Mouse (Mus musculus): ENCODE measurements at regions not wholly inside any gene's neighbourhood (a gene's known extent, or its start where the extent isn't known, plus 50 kb on each side); places are given as distances from the start of the nearest gene placed in this dataset.

GRCm38 (mm10) chr8:76038526-76038925 lies 590.0 kb downstream of the Iqcm start:
- no peak for DNase-seq

GRCm38 (mm10) chr8:76052003-76052402 lies 603.5 kb downstream of the Iqcm start:
- peak; percentile 51 for DNase-seq

GRCm38 (mm10) chr8:76067721-76068120 lies 619.2 kb downstream of the Iqcm start:
- peak; percentile 59 for DNase-seq

- DNase-seq, result peak; percentile 38
Measured at GRCm38 (mm10) chr8:76072671-76073351, 624.3 kb downstream of the Iqcm start.

- DNase-seq, result no peak
Measured at GRCm38 (mm10) chr8:76120587-76121145, 672.2 kb downstream of the Iqcm start.

- no peak for DNase-seq
Measured at GRCm38 (mm10) chr8:76127486-76127885, 679.0 kb downstream of the Iqcm start.

GRCm38 (mm10) chr8:76137219-76137618 lies 688.7 kb downstream of the Iqcm start:
- no peak for DNase-seq

GRCm38 (mm10) chr8:76148681-76149080 lies 700.2 kb downstream of the Iqcm start:
- DNase-seq, result peak; percentile 9

- DNase-seq, result no peak
Measured at GRCm38 (mm10) chr8:76182520-76182919, 716.7 kb upstream of the Nr3c2 start.

GRCm38 (mm10) chr8:76183836-76184235 lies 715.4 kb upstream of the Nr3c2 start:
- DNase-seq, result no peak

GRCm38 (mm10) chr8:76187293-76187692 lies 711.9 kb upstream of the Nr3c2 start:
- no peak for DNase-seq

GRCm38 (mm10) chr8:76211891-76212290 lies 687.4 kb upstream of the Nr3c2 start:
- no peak for DNase-seq

GRCm38 (mm10) chr8:76217819-76218580 lies 681.2 kb upstream of the Nr3c2 start:
- no peak for DNase-seq

GRCm38 (mm10) chr8:76230847-76231246 lies 668.4 kb upstream of the Nr3c2 start:
- no peak for DNase-seq

- no peak for DNase-seq
Measured at GRCm38 (mm10) chr8:76249194-76249593, 650.0 kb upstream of the Nr3c2 start.

- peak; percentile 88 for DNase-seq
Measured at GRCm38 (mm10) chr8:76252161-76253010, 646.9 kb upstream of the Nr3c2 start.
